ENCODE assay signal across 8 mouse cellular contexts in the genomic region with DNA sequence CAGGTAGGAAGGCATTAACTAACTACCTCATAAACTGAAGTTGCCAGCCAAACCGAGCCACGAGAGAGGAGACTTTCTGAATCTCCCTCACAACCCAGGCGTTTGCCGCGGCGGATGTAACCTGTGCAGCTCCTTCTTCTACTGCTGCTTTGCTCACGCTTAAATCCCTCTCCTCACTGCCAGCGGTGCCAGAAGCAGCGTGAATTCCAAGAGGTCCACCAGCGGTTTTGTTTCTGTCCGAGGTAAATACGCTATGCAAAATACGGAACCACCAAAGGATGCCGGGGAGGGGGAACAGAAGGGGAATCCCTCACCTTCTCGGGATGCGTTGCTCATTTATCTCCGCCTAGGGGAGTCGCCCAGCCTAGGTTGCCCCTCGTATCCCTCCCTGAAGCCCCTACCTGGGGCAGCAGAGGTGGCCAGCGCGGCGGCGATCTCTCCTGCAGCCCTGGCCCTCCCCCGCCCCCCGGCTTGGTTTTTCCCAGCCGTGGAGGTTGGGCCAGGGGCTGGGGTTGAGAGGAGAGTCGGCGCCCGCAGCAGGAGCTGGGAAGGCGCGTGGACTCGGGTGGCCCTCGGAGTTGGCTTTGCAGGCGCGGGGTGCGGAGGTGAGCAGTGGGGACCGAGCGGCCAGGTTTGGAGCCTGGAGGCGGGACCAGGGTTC. TPM values are rescaled to one million over a fixed set of nuclear protein-coding genes. Genes with fewer than 3 reads are reported as not detected.
DNase-seq lines count a peak whose midpoint lies in the region; ATAC-seq and TF ChIP-seq lines count a peak whose summit lies in the region.

Tpbg (plus strand) TSS at position 30 of the 661 bp plus-strand sequence.

- peak within 1 kb of the TSS; percentile 61 for H3K4me3 ChIP-seq in heart, adult 2 months
- peak within 1 kb of the TSS; percentile 65 for H3K4me3 ChIP-seq in kidney, adult 2 months (ENCODE audit: insufficient read depth, low read depth, low read length)
- H3K4me3 ChIP-seq in liver, embryonic 15.5 days (replicated peaks), result peak within 1 kb of the TSS; percentile 48
- peak within 1 kb of the TSS; percentile 76 for H3K4me3 ChIP-seq in neural tube, embryonic 13.5 days

- peak within 1 kb of the TSS; percentile 71 for H3K4me2 ChIP-seq in liver, embryonic 15.5 days
- peak within 1 kb of the TSS; percentile 95 for H3K4me2 ChIP-seq in neural tube, embryonic 13.5 days

- TF ChIP-seq POLR2A in heart, adult 2 months (IDR thresholded peaks at IDR 0.05; ENCODE audit: insufficient read depth, low read depth, low read length), result no peak
- no peak for TF ChIP-seq POLR2A in kidney, adult 2 months (IDR thresholded peaks at IDR 0.05; ENCODE audit: low read depth, low read length)

- peak within 1 kb of the TSS; percentile 12; the same call in 1 of the 2 replicates for H3K27ac ChIP-seq in heart, adult 2 months
- no peak within 1 kb of the TSS for H3K27ac ChIP-seq in kidney, adult 2 months (ENCODE audit: insufficient read depth, low read depth, low read length)
- no peak within 1 kb of the TSS for H3K27ac ChIP-seq in liver, embryonic 15.5 days (replicated peaks)
- H3K27ac ChIP-seq in neural tube, embryonic 13.5 days (replicated peaks), result peak within 1 kb of the TSS; percentile 84

- intact Hi-C loops in heart, adult 2 months (cut with DNase I), result loop anchor here (10.0 kb wide), 1 partner anchor 612 kb away; no protein-coding TSS in a partner anchor

- peaks cover 19% of the 10 kb centered on the region for H3K27me3 ChIP-seq in heart, adult 2 months (ENCODE audit: control insufficient read depth, insufficient read depth, low read length)
- H3K27me3 ChIP-seq in kidney, adult 2 months (replicated peaks; ENCODE audit: control insufficient read depth, insufficient read depth, low read length), result no peaks in the 10 kb centered on the region; the same call in 1 of the 2 replicates
- H3K27me3 ChIP-seq in liver, embryonic 15.5 days, result peaks cover 57% of the 10 kb centered on the region
- peaks cover 11% of the 10 kb centered on the region for H3K27me3 ChIP-seq in neural tube, embryonic 13.5 days

- peak; percentile 45 to 66 for DNase-seq in right cerebral cortex, postnatal 10 days (ENCODE audit: low spot score in 2 of 2)
- DNase-seq in right cerebral cortex, postnatal 36 days (ENCODE audit: low spot score in 2 of 2), result no peak
- DNase-seq in embryo, embryonic 10.5 days (ENCODE audit: low spot score), result peak; percentile 82
- peak; percentile 44 to 60 for DNase-seq in heart, adult 2 months
- DNase-seq in kidney, adult 2 months, result peak; percentile 20

- ATAC-seq in liver, embryonic 15.5 days (ENCODE audit: insufficient read depth), result peak; percentile 25; the same call in 1 of the 2 replicates
- ATAC-seq in neural tube, embryonic 13.5 days (ENCODE audit: low read depth), result peak; percentile 90
- no peak for ATAC-seq in monocyte, adult 5-6 weeks (replicated peaks; ENCODE audit: insufficient number of reproducible peaks, low FRiP score, low TSS enrichment, poor library complexity, severe bottlenecking)

- no peaks in the 10 kb centered on the region for H3K9me3 ChIP-seq in liver, embryonic 15.5 days (replicated peaks)
- no peaks in the 10 kb centered on the region for H3K9me3 ChIP-seq in neural tube, embryonic 13.5 days

- no peak for TF ChIP-seq CTCF in heart, adult 2 months (IDR thresholded peaks at IDR 0.05)
- no peak for TF ChIP-seq CTCF in kidney, adult 2 months (conservative IDR thresholded peaks at IDR 0.05; ENCODE audit: insufficient read depth, insufficient read length, low read depth, low read length)

- no peaks in the 10 kb centered on the region for H3K79me2 ChIP-seq in heart, adult 2 months (replicated peaks; ENCODE audit: control insufficient read depth, insufficient read depth, low read length)

- H3K9ac ChIP-seq in heart, adult 2 months (ENCODE audit: low read depth, low read length), result peak within 1 kb of the TSS; percentile 60
- H3K9ac ChIP-seq in liver, embryonic 15.5 days, result no peak within 1 kb of the TSS
- H3K9ac ChIP-seq in neural tube, embryonic 13.5 days, result peak within 1 kb of the TSS; percentile 83

- TF ChIP-seq EP300 in heart, adult 2 months (IDR thresholded peaks at IDR 0.05; ENCODE audit: insufficient read depth, low read depth, low read length), result no peak

- no peaks in the 10 kb centered on the region for H3K4me1 ChIP-seq in heart, adult 2 months (ENCODE audit: control insufficient read depth, insufficient read depth, low read length)
- no peaks in the 10 kb centered on the region for H3K4me1 ChIP-seq in kidney, adult 2 months (ENCODE audit: control insufficient read depth, insufficient read depth, low read length)
- H3K4me1 ChIP-seq in liver, embryonic 15.5 days (replicated peaks), result 0 out of 2 replicates have a peak, but pooled peaks cover 4% of the 10 kb centered on the region
- peaks cover 33% of the 10 kb centered on the region for H3K4me1 ChIP-seq in neural tube, embryonic 13.5 days (replicated peaks)

- H3K36me3 ChIP-seq in heart, adult 2 months (ENCODE audit: control insufficient read depth, insufficient read depth, low read length), result no peaks in the 10 kb centered on the region
- no peaks in the 10 kb centered on the region for H3K36me3 ChIP-seq in kidney, adult 2 months (ENCODE audit: control insufficient read depth, insufficient read depth, low read length)
- H3K36me3 ChIP-seq in liver, embryonic 15.5 days (replicated peaks), result no peaks in the 10 kb centered on the region
- H3K36me3 ChIP-seq in neural tube, embryonic 13.5 days, result peaks cover 2% of the 10 kb centered on the region; the same call in 1 of the 2 replicates

- under 1% methylated on average over 38 of the region's 39 CpGs for WGBS in heart, adult 2 months
- WGBS in kidney, adult 2 months, result under 1% methylated on average over 39 of the region's 39 CpGs
- WGBS in liver, embryonic 15.5 days (ENCODE audit: insufficient replicate concordance), result under 1% methylated on average over 39 of the region's 39 CpGs
- under 1% methylated on average over 39 of the region's 39 CpGs for WGBS in neural tube, embryonic 13.5 days

RNA-seq across cellular contexts. Expression of gene Tpbg, which starts in this region (rescaled TPM):
- total RNA-seq in heart, adult 2 months (2021), result 1 to 10 TPM; 1.6 to 1.8 TPM
- 0.59 and 0.98 TPM in 2 replicates for polyA plus RNA-seq in heart, adult 2 months (2012; rRNA removed)
- polyA plus RNA-seq in kidney, adult 2 months (2012; rRNA removed), result 1.1 and 2.1 TPM in 2 replicates
- polyA plus RNA-seq in liver, embryonic 15.5 days (2015; fragmentation: Nextera tagmentation; extraction: Ambion mirVana), result 0.21 and 0.30 TPM in 2 replicates
- polyA plus RNA-seq in neural tube, embryonic 13.5 days (2015; fragmentation: Nextera tagmentation; extraction: Ambion mirVana), result 21.1 and 21.7 TPM in 2 replicates
- not detected in 3 replicates for total RNA-seq in monocyte, adult 5-6 weeks (2017)

Comparison
In these comparisons a context has a peak if more than half of its experiments do, and no peak if none do; other contexts are left out.
1. DNase-seq: peak in right cerebral cortex, postnatal 10 days (2 of 2), embryo, embryonic 10.5 days (single experiment), heart, adult 2 months (2 of 2) and kidney, adult 2 months (single experiment); none in right cerebral cortex, postnatal 36 days (0 of 2).
2. Peak in ATAC-seq, H3K4me3 ChIP-seq and H3K4me2 ChIP-seq in liver, embryonic 15.5 days; RNA of the gene not detected or under 1 TPM.
3. H3K27ac ChIP-seq: peak in heart, adult 2 months (single experiment) and neural tube, embryonic 13.5 days (single experiment); none in kidney, adult 2 months (single experiment) and liver, embryonic 15.5 days (single experiment).
4. Peak in every context shown above with its lines, with median percentiles within 50 percentile points of each other: H3K4me3 ChIP-seq.